Mouse (Mus musculus): ENCODE results near the gene Rtf2. TPM values are rescaled to one million over a fixed set of nuclear protein-coding genes. Genes with fewer than 3 reads are reported as not detected.

The Rtf2 gene
- 10 to 100 TPM; 77.2 to 92.4 (median 82.4) TPM for total RNA-seq (2022)

- peak; percentile 99 for DNase-seq
Observed at GRCm38 (mm10) chr2:172439843-172440639, at the start of gene Rtf2. Gene Rtf2 (plus strand): TSS chr2:172440556.

GRCm38 (mm10) chr2:172392041-172392521 is 48.3 kb upstream of the Rtf2 start:
- no peak for DNase-seq

GRCm38 (mm10) chr2:172393391-172394051 is 46.8 kb upstream of the Rtf2 start, which contains the start of gene Cass4:
Gene Cass4 (plus strand): TSS chr2:172393794.
- no peak for DNase-seq

GRCm38 (mm10) chr2:172394052-172394392 is 46.3 kb upstream of the Rtf2 start:
- DNase-seq, result no peak

- no peak for DNase-seq
Observed at GRCm38 (mm10) chr2:172394671-172395070, 45.7 kb upstream of the Rtf2 start.

- no peak for DNase-seq
Observed at GRCm38 (mm10) chr2:172395961-172396360, 44.4 kb upstream of the Rtf2 start.

- no peak for DNase-seq
Observed at GRCm38 (mm10) chr2:172399901-172400300, 40.5 kb upstream of the Rtf2 start.

- no peak for DNase-seq
Observed at GRCm38 (mm10) chr2:172401116-172401825, 39.1 kb upstream of the Rtf2 start.

GRCm38 (mm10) chr2:172404239-172404638 is 36.1 kb upstream of the Rtf2 start:
- DNase-seq, result no peak

GRCm38 (mm10) chr2:172405011-172405410 is 35.3 kb upstream of the Rtf2 start:
- no peak for DNase-seq

GRCm38 (mm10) chr2:172406173-172406572 is 34.2 kb upstream of the Rtf2 start:
- no peak for DNase-seq

GRCm38 (mm10) chr2:172407499-172407898 is 32.9 kb upstream of the Rtf2 start:
- DNase-seq, result no peak

- DNase-seq, result no peak
Observed at GRCm38 (mm10) chr2:172410686-172411085, 29.7 kb upstream of the Rtf2 start.

- no peak for DNase-seq
Observed at GRCm38 (mm10) chr2:172411091-172411490, 29.3 kb upstream of the Rtf2 start.

- no peak for DNase-seq
Observed at GRCm38 (mm10) chr2:172412454-172412853, 27.9 kb upstream of the Rtf2 start.

GRCm38 (mm10) chr2:172413273-172413672 is 27.1 kb upstream of the Rtf2 start:
- no peak for DNase-seq

- DNase-seq, result no peak
Observed at GRCm38 (mm10) chr2:172413894-172414293, 26.5 kb upstream of the Rtf2 start.

GRCm38 (mm10) chr2:172416218-172416617 is 24.1 kb upstream of the Rtf2 start:
- no peak for DNase-seq

- DNase-seq, result no peak
Observed at GRCm38 (mm10) chr2:172416876-172417275, 23.5 kb upstream of the Rtf2 start.

- DNase-seq, result no peak
Observed at GRCm38 (mm10) chr2:172418208-172418607, 22.1 kb upstream of the Rtf2 start.

GRCm38 (mm10) chr2:172430609-172431008 is 9.7 kb upstream of the Rtf2 start:
- no peak for DNase-seq

GRCm38 (mm10) chr2:172433746-172434145 is 6.6 kb upstream of the Rtf2 start:
- no peak for DNase-seq

GRCm38 (mm10) chr2:172437371-172437952 is 2.9 kb upstream of the Rtf2 start:
- no peak for DNase-seq
